Mouse (Mus musculus) heart, adult 2 months (tissue): ENCODE results near the gene Chmp4b. TPM values are rescaled to one million over a fixed set of nuclear protein-coding genes. Genes with fewer than 3 reads are reported as not detected.

ENCODE experiments used
- DNase-seq, 2 experiments: peaks; one replicate each; pipeline ENCODE4 v3.0.0; 2021
- H3K27ac ChIP-seq: fragments of 200-600 bp; 2 replicates; pipeline ENCODE4 v1.8.1; 2022
- H3K27me3 ChIP-seq: fragments of 200-500 bp; 2 replicates; pipeline ENCODE4 v1.6.1; 2012; ENCODE audit warnings: mild to moderate bottlenecking, low read length, inconsistent platforms, mixed read lengths; ENCODE audit not compliant: control insufficient read depth, insufficient read depth
- H3K36me3 ChIP-seq: fragments of 200-500 bp; 2 replicates; pipeline ENCODE4 v1.6.1; 2012; ENCODE audit warnings: low read length, inconsistent platforms; ENCODE audit not compliant: control insufficient read depth, insufficient read depth
- H3K4me1 ChIP-seq: fragments of 200-500 bp; 2 replicates; pipeline ENCODE4 v1.6.1; 2011; ENCODE audit warnings: low read length; ENCODE audit not compliant: control insufficient read depth, insufficient read depth
- H3K4me3 ChIP-seq: fragments of 200-600 bp; 2 replicates; pipeline ENCODE4 v1.8.1; 2022
- H3K79me2 ChIP-seq: fragments of 200-500 bp; replicated peaks from 2 replicates; pipeline ENCODE4 v1.6.1; 2012; ENCODE audit warnings: mild to moderate bottlenecking, inconsistent platforms, low read length, moderate library complexity, mixed read lengths; ENCODE audit not compliant: control insufficient read depth, insufficient read depth
- H3K9ac ChIP-seq: fragments of 200-500 bp; 2 replicates; pipeline ENCODE4 v1.6.1; 2012; ENCODE audit warnings: low read depth, mild to moderate bottlenecking, control low read depth, inconsistent platforms, low read length, mixed read lengths
- CTCF ChIP-seq: fragments of 200-600 bp; IDR thresholded peaks from 2 replicates; pipeline ENCODE4 v1.8.1; 2022; ENCODE audit warnings: antibody characterized with exemption, mild to moderate bottlenecking, moderate library complexity
- EP300 ChIP-seq: fragments of 200-500 bp; IDR thresholded peaks from 2 replicates; pipeline ENCODE4 v1.6.1; 2011; ENCODE audit warnings: low read depth, low read length, control low read depth; ENCODE audit not compliant: insufficient read depth
- POLR2A ChIP-seq: fragments of 200-500 bp; IDR thresholded peaks from 2 replicates; pipeline ENCODE4 v1.6.1; 2011; ENCODE audit warnings: mild to moderate bottlenecking, low read depth, low read length, control low read depth; ENCODE audit not compliant: insufficient read depth
- WGBS: fragments of 180-500 bp; shearing (Covaris S2); methylation state at CpG from one replicate; pipeline ENCODE4 v1.1.7; 2018; 5-methylcytosine and 5-hydroxymethylcytosine counted together
- intact Hi-C: fragments of 180-260 bp; cut with DNase I; formaldehyde crosslinking; loops from one replicate; pipeline ENCODE4 v1.15.1; 2025
- polyA plus RNA-seq: library from polyadenylated mRNA; depleted of rRNA; stranded (reverse); fragments of >200 nt; gene quantifications from 2 replicates; pipeline ENCODE4 v1.2.3, GENCODE M21; 2012
- total RNA-seq, 2 experiments: library from RNA; stranded (reverse); gene quantifications; 2 replicates each; pipeline ENCODE4 v1.2.3; 2021

Gene Chmp4b
- total and polyA plus RNA-seq, 3 experiments = 64.4 to 124 (median 106) TPM

DNA sequence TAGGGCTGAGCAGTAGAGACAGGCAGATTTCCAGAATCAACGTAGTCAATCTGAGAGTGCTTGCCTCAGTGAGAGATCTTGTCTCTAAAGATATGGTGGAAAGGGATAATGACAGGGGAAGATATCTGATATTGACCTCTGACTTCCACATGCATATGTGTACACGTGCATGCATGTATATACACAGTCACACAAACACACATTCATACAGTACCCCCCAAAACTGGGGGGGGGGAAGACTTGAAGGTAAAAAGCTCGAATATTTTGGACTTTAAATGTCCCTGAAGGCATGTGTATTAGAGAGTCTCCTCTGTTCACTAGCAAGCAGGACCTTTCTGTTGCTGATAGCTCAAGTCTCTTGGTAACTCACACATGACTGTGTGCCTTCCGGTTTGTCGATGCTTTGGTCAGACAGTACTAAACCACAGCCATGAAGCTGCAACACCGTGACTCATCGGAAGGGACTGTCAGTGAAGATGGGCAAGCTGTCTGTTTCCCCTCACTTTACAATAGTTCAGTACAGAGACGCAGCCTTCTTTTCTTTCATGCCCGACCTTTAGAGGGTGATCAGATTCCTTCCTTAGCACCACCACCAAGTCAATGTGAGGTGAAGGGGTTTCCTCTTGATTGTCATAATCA lies 81.1 kb downstream of the Chmp4b start:
- H3K4me1 ChIP-seq = no peaks in the 10 kb centered on the region
- H3K36me3 ChIP-seq = no peaks in the 10 kb centered on the region
- H3K27me3 ChIP-seq = no peaks in the 10 kb centered on the region
- 62% methylated on average over 9 of the region's 9 CpGs for WGBS
- no peak for TF ChIP-seq CTCF
- TF ChIP-seq POLR2A = no peak
- TF ChIP-seq EP300 = no peak
- no peak for DNase-seq
- H3K79me2 ChIP-seq = no peaks in the 10 kb centered on the region
- intact Hi-C loops = no loop called here
- H3K27ac ChIP-seq = no peak overlapping the region
- H3K9ac ChIP-seq = no peak overlapping the region
- H3K4me3 ChIP-seq = no peak overlapping the region

DNA sequence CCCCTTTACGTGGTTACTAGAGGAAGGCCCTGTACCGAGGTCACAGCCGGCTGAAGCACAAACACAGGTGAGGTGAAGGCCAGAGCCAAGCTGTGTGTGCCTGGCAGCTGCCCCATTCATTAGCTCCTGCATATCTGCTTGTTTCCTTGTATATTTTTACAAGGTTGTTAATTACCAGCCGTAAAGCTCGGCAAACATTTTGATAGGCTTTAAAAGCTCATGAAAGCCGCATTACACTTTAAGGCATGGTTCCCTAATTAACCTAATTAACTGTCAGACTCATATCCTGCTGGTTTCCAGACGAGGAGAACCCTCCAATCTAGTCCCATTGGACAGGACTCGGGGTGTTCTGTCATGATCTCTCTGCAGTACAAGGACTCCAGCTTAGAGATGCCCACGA lies 83.5 kb downstream of the Chmp4b start:
- H3K4me1 ChIP-seq = no peaks in the 10 kb centered on the region
- H3K4me3 ChIP-seq = no peak overlapping the region
- H3K36me3 ChIP-seq = no peaks in the 10 kb centered on the region
- 80% methylated on average over 9 of the region's 9 CpGs for WGBS
- H3K9ac ChIP-seq = no peak overlapping the region
- intact Hi-C loops = no loop called here
- no peaks in the 10 kb centered on the region for H3K27me3 ChIP-seq
- no peak overlapping the region for H3K27ac ChIP-seq
- TF ChIP-seq POLR2A (no peak), EP300 (no peak), CTCF (no peak)
- H3K79me2 ChIP-seq = no peaks in the 10 kb centered on the region
- DNase-seq = no peak

DNA sequence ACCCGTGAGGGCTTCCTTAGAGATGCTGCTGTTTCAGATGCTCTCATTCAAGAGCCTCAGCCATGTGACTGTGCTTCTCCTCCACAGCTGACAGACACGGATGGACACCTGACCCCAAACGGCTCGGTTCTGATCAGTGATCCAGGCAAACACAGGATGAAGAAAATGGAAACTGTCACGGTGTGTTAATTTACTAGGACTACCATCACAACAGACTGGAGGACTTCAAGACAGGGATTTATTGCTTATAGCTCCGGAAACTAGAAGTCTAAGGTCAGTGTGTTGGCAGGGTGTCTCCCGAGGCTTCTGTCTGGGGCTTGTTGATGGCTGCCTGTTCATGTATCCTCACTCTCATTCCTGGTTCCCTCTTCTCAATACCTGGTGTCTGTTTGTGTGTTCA lies 83.9 kb downstream of the Chmp4b start:
- Histone ChIP-seq H3K27me3 (no peaks in the 10 kb centered on the region), H3K4me1 (no peaks in the 10 kb centered on the region), H3K4me3 (no peak overlapping the region), H3K36me3 (no peaks in the 10 kb centered on the region), H3K9ac (no peak overlapping the region), H3K79me2 (no peaks in the 10 kb centered on the region), H3K27ac (no peak overlapping the region)
- DNase-seq = no peak
- WGBS = 70% methylated on average over 7 of the region's 7 CpGs
- intact Hi-C loops = no loop called here
- TF ChIP-seq EP300 = no peak
- TF ChIP-seq CTCF = no peak
- no peak for TF ChIP-seq POLR2A

GRCm38 (mm10) chr2:154735986-154736385 lies 84.5 kb downstream of the Chmp4b start:
- 58% methylated on average over 7 of the region's 7 CpGs for WGBS
- no peaks in the 10 kb centered on the region for H3K27me3 ChIP-seq
- intact Hi-C loops = no loop called here

DNA sequence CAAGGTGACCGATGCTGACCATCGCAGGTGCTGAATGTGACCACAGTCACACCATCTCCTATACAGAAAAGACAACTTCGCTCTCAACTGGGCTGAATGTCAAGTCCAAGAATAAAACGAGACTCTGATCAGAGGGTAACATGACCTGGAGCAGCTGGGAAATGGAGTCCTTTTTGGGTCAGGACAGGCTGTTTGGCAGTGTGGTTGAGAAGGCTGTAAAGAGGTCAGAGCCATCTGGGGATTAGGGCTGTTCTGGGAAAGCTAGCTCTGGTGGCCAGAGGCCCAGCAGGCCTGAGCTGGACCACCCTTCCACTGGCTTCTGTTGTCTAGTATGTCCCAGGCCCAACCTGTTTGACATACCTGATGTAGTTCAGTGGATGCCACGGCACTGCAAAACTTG lies 87.1 kb downstream of the Chmp4b start:
- no peaks in the 10 kb centered on the region for H3K79me2 ChIP-seq
- TF ChIP-seq POLR2A = no peak
- TF ChIP-seq EP300 = no peak
- no peak for TF ChIP-seq CTCF
- H3K9ac ChIP-seq = no peak overlapping the region
- H3K27ac ChIP-seq = no peak overlapping the region
- DNase-seq = no peak
- no peaks in the 10 kb centered on the region for H3K4me1 ChIP-seq
- intact Hi-C loops = no loop called here
- no peaks in the 10 kb centered on the region for H3K36me3 ChIP-seq
- no peak overlapping the region for H3K4me3 ChIP-seq
- no peaks in the 10 kb centered on the region for H3K27me3 ChIP-seq
- 78% methylated on average over 5 of the region's 5 CpGs for WGBS

More at GRCm38 (mm10) chr2:154735986-154736385, 84.5 kb downstream of the Chmp4b start:
- H3K36me3 ChIP-seq = no peaks in the 10 kb centered on the region
- H3K27ac ChIP-seq = no peak overlapping the region
- no peak for TF ChIP-seq EP300
- no peak for TF ChIP-seq CTCF
- no peak for TF ChIP-seq POLR2A
- no peak overlapping the region for H3K9ac ChIP-seq
- DNase-seq = no peak
- H3K79me2 ChIP-seq = no peaks in the 10 kb centered on the region
- H3K4me3 ChIP-seq = no peak overlapping the region
- H3K4me1 ChIP-seq = no peaks in the 10 kb centered on the region

GRCm38 (mm10) chr2:154742911-154743819 lies 91.7 kb downstream of the Chmp4b start:
- TF ChIP-seq EP300 (no peak), CTCF (no peak), POLR2A (no peak)
- intact Hi-C loops = no loop called here
- Histone ChIP-seq H3K27me3 (no peaks in the 10 kb centered on the region), H3K27ac (no peak overlapping the region), H3K79me2 (no peaks in the 10 kb centered on the region), H3K4me3 (no peak overlapping the region), H3K36me3 (no peaks in the 10 kb centered on the region), H3K9ac (no peak overlapping the region), H3K4me1 (no peaks in the 10 kb centered on the region)
- 79% methylated on average over 10 of the region's 10 CpGs for WGBS
- DNase-seq = no peak
